Mouse (Mus musculus) bone marrow, adult 2 months (tissue): Measurements from ENCODE around the gene 1700020D05Rik.

Experiments used
- CTCF ChIP-seq: fragments of 200-500 bp; IDR thresholded peaks from 2 replicates; pipeline ENCODE4 v1.5.1; 2011; ENCODE audit warnings: low read length, control low read depth; ENCODE audit not compliant: control insufficient read depth, insufficient read depth
- POLR2A ChIP-seq: fragments of 200-500 bp; IDR thresholded peaks from 2 replicates; pipeline ENCODE4 v1.6.1; 2011; ENCODE audit warnings: low read depth, mild to moderate bottlenecking, control low read depth, low read length, borderline replicate concordance; ENCODE audit not compliant: control insufficient read depth

DNA sequence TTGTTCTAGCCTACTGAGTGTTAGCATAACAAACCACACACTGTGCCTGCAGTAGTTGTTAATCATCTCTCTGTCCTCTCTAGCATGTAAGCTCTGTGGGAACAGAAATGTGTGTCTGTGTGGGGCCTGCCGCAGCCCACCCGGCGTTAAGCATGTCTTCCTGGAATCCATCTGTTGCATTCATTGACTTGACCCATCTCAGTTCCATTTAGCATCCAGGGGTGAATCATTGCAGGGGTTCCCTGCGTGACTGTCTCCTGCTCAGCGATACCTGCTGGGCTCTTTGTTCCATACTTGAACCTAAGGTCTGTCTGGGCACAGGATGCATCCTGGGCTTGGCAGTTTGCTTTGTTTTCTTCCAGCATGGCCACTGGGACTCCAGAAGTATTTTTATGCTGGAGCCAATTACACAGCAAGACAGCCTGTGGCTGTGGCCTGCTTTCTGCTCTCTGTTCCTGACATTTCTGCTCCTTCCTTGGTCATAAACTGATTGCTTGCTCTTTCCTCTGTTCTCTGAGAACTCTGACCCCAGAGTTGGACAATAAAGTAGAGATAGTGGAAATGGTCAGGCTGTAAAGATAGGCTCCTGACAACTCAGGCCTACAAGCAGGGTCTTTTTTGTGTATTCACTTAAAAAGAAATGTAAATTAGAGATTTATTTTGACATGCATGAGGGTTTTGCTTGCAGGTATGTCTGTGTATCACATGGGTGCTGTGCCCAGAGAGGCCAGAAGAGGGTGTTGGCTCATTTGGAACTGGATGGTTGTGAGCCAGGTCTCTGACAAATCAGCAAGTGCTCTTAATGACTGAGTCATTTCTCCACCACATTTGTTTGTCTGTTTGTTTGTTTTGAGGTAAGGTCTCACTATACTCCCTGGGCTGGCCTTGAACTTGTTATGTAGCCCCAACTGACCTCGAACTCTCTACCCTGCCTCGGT is 12.5 kb upstream of the 1700020D05Rik start:
- TF ChIP-seq POLR2A = no peak
- no peak for TF ChIP-seq CTCF
